Mouse (Mus musculus) heart, embryonic 16.5 days (tissue): ENCODE results near the gene Gm11569. TPM values are rescaled to one million over a fixed set of nuclear protein-coding genes. Genes with fewer than 3 reads are reported as not detected.
"Not testable (repeated sequence)": the region's sequence is repeated elsewhere in the genome, so short reads cannot be mapped to it uniquely, and the experiment has no call there.

Experiments
- ATAC-seq: fragments of 200-750 bp; cut with Nextera tagmentation; replicated peaks from 2 replicates; pipeline ENCODE4 v1.8.0; 2017; ENCODE audit warnings: moderate number of reproducible peaks; ENCODE audit not compliant: insufficient read depth, low FRiP score; ENCODE audit errors: extremely low read depth
- H3K27ac ChIP-seq: fragments of 300-500 bp; sonication (generic); 2 replicates; pipeline ENCODE4 v1.5.1; 2014; ENCODE audit warnings: mild to moderate bottlenecking, low read length, control low read depth, moderate library complexity
- H3K27me3 ChIP-seq: fragments of 300-500 bp; sonication (generic); 2 replicates; pipeline ENCODE4 v1.6.1; 2014; ENCODE audit warnings: low read length, mixed read lengths; ENCODE audit not compliant: control insufficient read depth, insufficient read depth
- H3K36me3 ChIP-seq: fragments of 300-500 bp; sonication (generic); 2 replicates; pipeline ENCODE4 v1.6.1; 2014; ENCODE audit not compliant: control insufficient read depth, insufficient read depth
- H3K4me1 ChIP-seq: fragments of 300-500 bp; sonication (generic); 2 replicates; pipeline ENCODE4 v1.6.1; 2014; ENCODE audit warnings: low read length, mixed read lengths; ENCODE audit not compliant: control insufficient read depth, insufficient read depth
- H3K4me2 ChIP-seq: fragments of 300-500 bp; sonication (generic); 2 replicates; pipeline ENCODE4 v1.6.1; 2014; ENCODE audit warnings: low read depth, mild to moderate bottlenecking, control low read depth, low read length
- H3K4me3 ChIP-seq: fragments of 300-500 bp; sonication (generic); 2 replicates; pipeline ENCODE4 v1.5.1; 2014; ENCODE audit warnings: mild to moderate bottlenecking, control low read depth, low read length
- H3K9ac ChIP-seq: fragments of 300-500 bp; sonication (generic); 2 replicates; pipeline ENCODE4 v1.6.1; 2014; ENCODE audit warnings: low read length, control low read depth
- H3K9me3 ChIP-seq: fragments of 300-500 bp; sonication (generic); replicated peaks from 2 replicates; pipeline ENCODE4 v1.6.1; 2016; ENCODE audit warnings: low read length; ENCODE audit not compliant: control insufficient read depth
- WGBS: fragments of 180-500 bp; shearing (Covaris S2); extraction: QIAGEN DNeasy Blood & Tissue Kit; methylation state at CpG from one replicate; pipeline ENCODE4 v1.1.7; 2014; 5-methylcytosine and 5-hydroxymethylcytosine counted together
- polyA plus RNA-seq: library from polyadenylated mRNA; unstranded; fragments of >200 nt; fragmentation: Nextera tagmentation; extraction: Ambion mirVana; gene quantifications from 2 replicates; pipeline ENCODE4 v1.2.1, GENCODE M21; 2015

Gm11569 gene
- not detected in 2 replicates for polyA plus RNA-seq

DNA sequence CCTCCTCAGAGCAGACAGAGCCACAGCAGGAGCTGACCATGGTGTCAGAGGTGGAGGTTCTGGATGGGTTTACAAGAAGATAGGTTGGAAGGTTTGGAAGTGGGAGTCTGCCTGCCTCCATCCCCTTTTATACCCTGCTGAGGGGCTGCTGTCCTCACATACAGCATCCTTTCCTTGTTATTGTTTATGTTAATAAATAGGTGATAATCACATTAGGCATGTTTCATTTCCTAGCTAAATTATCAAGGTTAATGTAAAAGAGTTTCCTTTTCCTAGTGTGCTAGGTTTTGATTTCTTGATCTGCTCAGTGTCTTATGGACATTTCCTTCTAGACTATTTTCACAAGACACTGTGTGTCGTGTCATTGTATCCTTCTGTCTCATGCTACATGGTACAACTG is at the start of gene Gm11569:
TSS of gene Gm11569 (minus strand) at position 101 of the 400 bp plus-strand sequence.
- H3K9ac ChIP-seq, H3K27me3 ChIP-seq, H3K4me1 ChIP-seq, H3K36me3 ChIP-seq, H3K27ac ChIP-seq, H3K4me2 ChIP-seq, H3K4me3 ChIP-seq, ATAC-seq, H3K9me3 ChIP-seq: not testable (repeated sequence)
- WGBS = no CpG with 5 or more reads among the region's 1 CpGs

- Histone ChIP-seq H3K9me3 (no peaks in the 10 kb centered on the region), H3K36me3 (no peaks in the 10 kb centered on the region), H3K4me2 (no peak overlapping the region), H3K4me3 (no peak overlapping the region), H3K9ac (no peak overlapping the region), H3K27ac (no peak overlapping the region), H3K4me1 (no peaks in the 10 kb centered on the region), H3K27me3 (no peaks in the 10 kb centered on the region)
- ATAC-seq = no peak
- 76% methylated on average over 2 of the region's 2 CpGs for whole genome bisulfite sequencing
These were observed 48.0 kb upstream of the Gm11569 start for GRCm38 (mm10) chr11:99846746-99847145.

DNA sequence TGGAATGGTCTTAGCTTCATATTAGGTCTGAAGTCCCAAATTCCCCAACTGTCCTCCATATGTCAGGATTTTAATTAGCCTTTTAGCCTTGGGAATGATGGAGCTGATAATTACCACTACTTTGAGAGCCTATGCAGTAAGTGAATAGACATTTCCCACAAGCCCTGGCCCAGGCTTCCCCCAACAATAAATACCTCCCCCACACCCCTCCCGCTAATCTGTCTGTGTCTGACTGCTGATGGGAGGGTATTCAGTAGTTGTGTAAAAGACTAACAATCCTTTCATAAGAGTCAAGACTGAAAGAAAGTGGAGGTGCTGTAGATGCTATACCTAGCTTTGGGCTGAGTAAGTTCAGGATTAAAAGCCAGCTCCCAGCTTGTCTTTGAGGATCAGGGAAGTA is 43.5 kb upstream of the Gm11569 start:
- H3K36me3 ChIP-seq = no peaks in the 10 kb centered on the region
- no peak overlapping the region for H3K4me3 ChIP-seq
- H3K4me1 ChIP-seq = no peaks in the 10 kb centered on the region
- no peaks in the 10 kb centered on the region for H3K27me3 ChIP-seq
- no peaks in the 10 kb centered on the region for H3K9me3 ChIP-seq
- no peak overlapping the region for H3K4me2 ChIP-seq
- 66% methylated on average over 1 of the region's 1 CpGs for WGBS
- no peak for ATAC-seq
- H3K27ac ChIP-seq = no peak overlapping the region
- H3K9ac ChIP-seq = no peak overlapping the region

- Histone ChIP-seq H3K36me3 (no peaks in the 10 kb centered on the region), H3K4me3 (no peak within 1 kb of the TSS), H3K9ac (no peak within 1 kb of the TSS), H3K4me2 (no peak within 1 kb of the TSS), H3K9me3 (no peaks in the 10 kb centered on the region), H3K27me3 (no peaks in the 10 kb centered on the region), H3K4me1 (no peaks in the 10 kb centered on the region), H3K27ac (no peak within 1 kb of the TSS)
- ATAC-seq = no peak
- WGBS = 71% methylated on average over 1 of the region's 1 CpGs
These were observed 39.2 kb upstream of the Gm11569 start, which contains the start of gene 2300003K06Rik for GRCm38 (mm10) chr11:99837966-99838365. 2300003K06Rik (minus strand) TSS chr11:99838066.

DNA sequence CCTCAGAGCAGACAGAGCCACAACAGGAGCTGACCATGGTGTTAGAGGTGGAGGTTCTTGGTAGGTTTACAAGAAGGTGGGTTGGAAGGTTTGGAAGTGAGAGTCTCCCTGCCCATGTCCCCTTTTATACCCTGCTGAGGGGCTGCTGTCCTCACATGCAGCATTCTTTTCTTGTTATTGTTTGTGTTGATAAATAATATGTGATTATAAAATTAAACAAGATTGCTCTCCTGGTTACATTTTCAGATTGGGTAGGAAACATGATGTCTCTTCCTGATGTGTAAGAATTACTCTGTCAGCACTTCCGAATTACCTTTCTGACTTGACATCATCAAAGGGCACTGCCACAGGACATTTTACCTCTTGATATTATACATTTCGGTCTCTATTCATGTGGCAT is 16.8 kb upstream of the Gm11569 start, which contains the start of gene Gm11564:
TSS of gene Gm11564 (minus strand) at position 101 of the 400 bp plus-strand sequence.
- H3K4me2 ChIP-seq, H3K4me3 ChIP-seq, ATAC-seq, H3K36me3 ChIP-seq, H3K27ac ChIP-seq, H3K4me1 ChIP-seq, H3K9me3 ChIP-seq, H3K27me3 ChIP-seq, H3K9ac ChIP-seq: not testable (repeated sequence)
- WGBS = 78% methylated on average over 2 of the region's 2 CpGs

- H3K36me3 ChIP-seq, H3K4me3 ChIP-seq, H3K4me2 ChIP-seq, H3K9ac ChIP-seq, ATAC-seq, H3K27me3 ChIP-seq, H3K9me3 ChIP-seq, H3K27ac ChIP-seq, H3K4me1 ChIP-seq: not testable (repeated sequence)
These were observed 11.1 kb upstream of the Gm11569 start, which contains the start of gene Krtap4-13 for GRCm38 (mm10) chr11:99809792-99810191. Krtap4-13 (minus strand) TSS chr11:99809892.

DNA sequence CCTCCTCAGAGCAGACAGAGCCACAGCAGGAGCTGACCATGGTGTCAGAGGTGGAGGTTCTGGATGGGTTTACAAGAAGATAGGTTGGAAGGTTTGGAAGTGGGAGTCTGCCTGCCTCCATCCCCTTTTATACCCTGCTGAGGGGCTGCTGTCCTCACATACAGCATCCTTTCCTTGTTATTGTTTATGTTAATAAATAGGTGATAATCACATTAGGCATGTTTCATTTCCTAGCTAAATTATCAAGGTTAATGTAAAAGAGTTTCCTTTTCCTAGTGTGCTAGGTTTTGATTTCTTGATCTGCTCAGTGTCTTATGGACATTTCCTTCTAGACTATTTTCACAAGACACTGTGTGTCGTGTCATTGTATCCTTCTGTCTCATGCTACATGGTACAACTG is 5.6 kb upstream of the Gm11569 start, which contains the start of gene Gm11554:
TSS of gene Gm11554 (minus strand) at position 101 of the 400 bp plus-strand sequence.
- no CpG with 5 or more reads among the region's 1 CpGs for WGBS
- not testable (repeated sequence) for H3K9me3 ChIP-seq, H3K27ac ChIP-seq, ATAC-seq, H3K27me3 ChIP-seq, H3K4me3 ChIP-seq, H3K36me3 ChIP-seq, H3K9ac ChIP-seq, H3K4me2 ChIP-seq, H3K4me1 ChIP-seq

GRCm38 (mm10) chr11:99793367-99793766 is 5.4 kb downstream of the Gm11569 start, which contains the start of gene Gm11596:
Gm11596 (minus strand) TSS chr11:99793467.
- Histone ChIP-seq H3K9ac (no peak within 1 kb of the TSS), H3K4me2 (no peak within 1 kb of the TSS), H3K4me3 (no peak within 1 kb of the TSS), H3K27me3 (no peaks in the 10 kb centered on the region), H3K27ac (no peak within 1 kb of the TSS), H3K36me3 (no peaks in the 10 kb centered on the region), H3K9me3 (no peaks in the 10 kb centered on the region), H3K4me1 (no peaks in the 10 kb centered on the region)
- ATAC-seq = no peak
- 71% methylated on average over 2 of the region's 2 CpGs for WGBS

GRCm38 (mm10) chr11:99784900-99785299 is 13.8 kb downstream of the Gm11569 start, which contains the start of gene Krtap4-9:
Krtap4-9 (plus strand) TSS chr11:99785200.
- not testable (repeated sequence) for H3K4me3 ChIP-seq, ATAC-seq, H3K4me2 ChIP-seq, H3K36me3 ChIP-seq, H3K27me3 ChIP-seq, H3K9me3 ChIP-seq, H3K27ac ChIP-seq, H3K9ac ChIP-seq, H3K4me1 ChIP-seq
